Mouse (Mus musculus) T-helper 1 cell (primary cell): ENCODE measurements around the gene Nptxr.

Experiments used
- in situ Hi-C: fragments of 300-600 bp; cut with MboI, MseI; formaldehyde crosslinking; loops from one replicate; pipeline ENCODE4 v1.15.1; 2025; ENCODE audit warnings: high pct_unique_total_duplicates

The Nptxr gene

GRCm38 (mm10) chr15:79804352-79805071, at the start of gene Nptxr:
Gene Nptxr, minus strand, starts transcription at chr15:79804766.
- in situ Hi-C loops, result no loop called here

GRCm38 (mm10) chr15:79850143-79850542, 45.6 kb upstream of the Nptxr start:
- in situ Hi-C loops, result no loop called here

GRCm38 (mm10) chr15:79847100-79847499, 42.5 kb upstream of the Nptxr start:
- in situ Hi-C loops, result no loop called here

GRCm38 (mm10) chr15:79845986-79846385, 41.4 kb upstream of the Nptxr start:
- in situ Hi-C loops, result no loop called here

- in situ Hi-C loops, result no loop called here
Observed at GRCm38 (mm10) chr15:79842985-79843384, 38.4 kb upstream of the Nptxr start.

- in situ Hi-C loops, result no loop called here
Observed at GRCm38 (mm10) chr15:79840281-79840680, 35.7 kb upstream of the Nptxr start.

- in situ Hi-C loops, result no loop called here
Observed at GRCm38 (mm10) chr15:79834881-79835260, 30.3 kb upstream of the Nptxr start.

GRCm38 (mm10) chr15:79834130-79834880, 29.7 kb upstream of the Nptxr start, which contains the start of the genes Npcd and Cbx6:
Gene Npcd, minus strand, starts transcription at chr15:79834237.
Gene Cbx6, minus strand, starts transcription at chr15:79834688.
- in situ Hi-C loops, result no loop called here

- in situ Hi-C loops, result no loop called here
Observed at GRCm38 (mm10) chr15:79833251-79834050, 28.9 kb upstream of the Nptxr start.

GRCm38 (mm10) chr15:79832064-79832900, 27.7 kb upstream of the Nptxr start:
- in situ Hi-C loops, result no loop called here

- in situ Hi-C loops, result no loop called here
Observed at GRCm38 (mm10) chr15:79830388-79830787, 25.8 kb upstream of the Nptxr start.

- in situ Hi-C loops, result loop anchor here (5.0 kb wide), 1 partner anchor 93 kb away; no protein-coding TSS in a partner anchor
Observed at GRCm38 (mm10) chr15:79829431-79829830, 24.9 kb upstream of the Nptxr start.

- in situ Hi-C loops, result loop anchor here (5.0 kb wide), 1 partner anchor 94 kb away; no protein-coding TSS in a partner anchor
Observed at GRCm38 (mm10) chr15:79828366-79829035, 23.9 kb upstream of the Nptxr start.

- in situ Hi-C loops, result loop anchor here (5.0 kb wide), 1 partner anchor 95 kb away; no protein-coding TSS in a partner anchor
Observed at GRCm38 (mm10) chr15:79827778-79828210, 23.2 kb upstream of the Nptxr start.

GRCm38 (mm10) chr15:79827061-79827777, 22.7 kb upstream of the Nptxr start:
- in situ Hi-C loops, result loop anchor here (5.0 kb wide), 1 partner anchor 95 kb away; no protein-coding TSS in a partner anchor

- in situ Hi-C loops, result loop anchor here (5.0 kb wide), 1 partner anchor 96 kb away; no protein-coding TSS in a partner anchor
Observed at GRCm38 (mm10) chr15:79826221-79826935, 21.8 kb upstream of the Nptxr start.

- in situ Hi-C loops, result loop anchor here (5.0 kb wide), 1 partner anchor 97 kb away; no protein-coding TSS in a partner anchor
Observed at GRCm38 (mm10) chr15:79825146-79825825, 20.7 kb upstream of the Nptxr start.
